Mouse (Mus musculus): ENCODE measurements around the gene Mis18a. TPM values are rescaled to one million over a fixed set of nuclear protein-coding genes. Genes with fewer than 3 reads are reported as not detected.

Mis18a gene
- 4.1 TPM for polyA plus RNA-seq (2014; fragmentation: Illumina TruSeq; extraction: RNeasy Lipid Tissue Mini Kit (QIAGEN cat#74804); ENCODE audit: low read depth, low replicate concordance)

GRCm38 (mm10) chr16:90727233-90728115 lies at the start of gene Mis18a:
Gene Mis18a, minus strand, starts transcription at chr16:90727404.

GRCm38 (mm10) chr16:90738092-90738956 lies 11.1 kb upstream of the Mis18a start, which contains the start of gene Mrap:
Gene Mrap, plus strand, starts transcription at chr16:90738207.

Other genes with a start within 250 kb of the Mis18a start
- gene Mrap, start 10.8 kb upstream of the Mis18a start, polyA plus RNA-seq (2014; fragmentation: Illumina TruSeq; extraction: RNeasy Lipid Tissue Mini Kit (QIAGEN cat#74804); ENCODE audit: low read depth, low replicate concordance) = 12.3 TPM
- gene Urb1, start 83.0 kb upstream of the Mis18a start, polyA plus RNA-seq (2014; fragmentation: Illumina TruSeq; extraction: RNeasy Lipid Tissue Mini Kit (QIAGEN cat#74804); ENCODE audit: low read depth, low replicate concordance) = 0.56 TPM
- not detected for gene Eva1c, start 99.3 kb upstream of the Mis18a start, polyA plus RNA-seq (2014; fragmentation: Illumina TruSeq; extraction: RNeasy Lipid Tissue Mini Kit (QIAGEN cat#74804); ENCODE audit: low read depth, low replicate concordance)
- 7.5 TPM for gene Cfap298, start 207.7 kb upstream of the Mis18a start, polyA plus RNA-seq (2014; fragmentation: Illumina TruSeq; extraction: RNeasy Lipid Tissue Mini Kit (QIAGEN cat#74804); ENCODE audit: low read depth, low replicate concordance)